In the genomic region with DNA sequence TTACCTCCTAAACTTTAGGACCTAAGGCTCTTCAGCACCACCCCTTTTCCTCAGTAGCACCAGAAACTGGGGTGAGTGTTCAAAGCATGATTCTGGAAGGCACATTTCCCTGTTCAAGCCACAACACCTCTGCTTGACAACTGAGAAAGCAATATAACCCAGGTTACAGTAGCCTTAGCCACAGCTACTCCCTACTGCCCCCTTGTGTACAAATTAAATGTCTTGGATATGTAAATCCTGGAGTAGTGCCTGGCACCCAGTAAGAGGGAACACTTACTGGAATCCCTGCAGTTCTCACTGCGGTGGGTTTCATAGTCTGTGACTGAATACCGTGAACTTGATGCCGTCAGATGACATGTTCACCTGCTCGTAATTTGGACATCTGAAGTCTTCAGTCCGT, we compare ENCODE assay signal across 8 mouse cellular contexts.
DNase-seq lines count a peak whose midpoint lies in the region; ATAC-seq lines count a peak whose summit lies in the region.

No protein-coding gene starts in this region.

- no peak overlapping the region for H3K4me2 ChIP-seq in limb, embryonic 11.5 days (ENCODE audit: low read depth, severe bottlenecking)

- ATAC-seq in limb, embryonic 11.5 days (ENCODE audit: insufficient number of reproducible peaks, low FRiP score, low TSS enrichment, low read depth), result no peak
- peak; percentile 38 for ATAC-seq in granulocyte monocyte progenitor cell, adult 5-6 weeks (replicated peaks; ENCODE audit: poor library complexity, severe bottlenecking)

- H3K27me3 ChIP-seq in limb, embryonic 11.5 days (ENCODE audit: control insufficient read depth, insufficient read depth, low read length), result peaks cover 10% of the 10 kb centered on the region
- H3K27me3 ChIP-seq in limb, embryonic 10.5 days (ENCODE audit: low read depth, poor library complexity, severe bottlenecking), result peaks cover 34% of the 10 kb centered on the region

- H3K9me3 ChIP-seq in limb, embryonic 11.5 days (ENCODE audit: control insufficient read depth, low read length), result no peaks in the 10 kb centered on the region
- H3K9me3 ChIP-seq in limb, embryonic 10.5 days (replicated peaks), result no peaks in the 10 kb centered on the region

- 35% methylated on average over 5 of the region's 5 CpGs for WGBS in limb, embryonic 11.5 days
- 34% methylated on average over 5 of the region's 5 CpGs for WGBS in limb, embryonic 10.5 days

- no peak overlapping the region for H3K4me3 ChIP-seq in limb, embryonic 11.5 days (ENCODE audit: low read depth, low read length)
- no peak overlapping the region for H3K4me3 ChIP-seq in limb, embryonic 10.5 days

- peak; percentile 41 for DNase-seq in adrenal gland, postnatal 10 days
- DNase-seq in adrenal gland, postnatal 25 days, result no peak
- peak; percentile 26 for DNase-seq in limb, embryonic 11.5 days (ENCODE audit: low spot score)
- no peak for DNase-seq in limb, embryonic 10.5 days (ENCODE audit: low spot score)
- DNase-seq in c-Kit-positive CD71-positive TER-119-negative erythroid progenitor cells, embryonic 14.5 days (ENCODE audit: low read depth), result peak; percentile 14
- peak; percentile 77 for DNase-seq in retina, postnatal 1 day
- DNase-seq in urinary bladder, adult 2 months (ENCODE audit: low spot score), result no peak

- H3K4me1 ChIP-seq in limb, embryonic 11.5 days (ENCODE audit: control insufficient read depth, insufficient read depth, low read length), result no peaks in the 10 kb centered on the region
- peaks cover 10% of the 10 kb centered on the region for H3K4me1 ChIP-seq in limb, embryonic 10.5 days

- H3K9ac ChIP-seq in limb, embryonic 11.5 days (ENCODE audit: low read length), result no peak overlapping the region

- H3K27ac ChIP-seq in limb, embryonic 11.5 days (replicated peaks; ENCODE audit: low read depth, low read length), result no peak overlapping the region
- no peak overlapping the region for H3K27ac ChIP-seq in limb, embryonic 10.5 days

- no peaks in the 10 kb centered on the region for H3K36me3 ChIP-seq in limb, embryonic 11.5 days (ENCODE audit: control insufficient read depth, insufficient read depth, low read length)
- no peaks in the 10 kb centered on the region for H3K36me3 ChIP-seq in limb, embryonic 10.5 days

Comparison
In these comparisons a context has a peak if more than half of its experiments do, and no peak if none do; other contexts are left out.
1. DNase-seq: peak in adrenal gland, postnatal 10 days (single experiment), limb, embryonic 11.5 days (single experiment), c-Kit-positive CD71-positive TER-119-negative erythroid progenitor cells, embryonic 14.5 days (single experiment) and retina, postnatal 1 day (single experiment); none in adrenal gland, postnatal 25 days (single experiment), limb, embryonic 10.5 days (single experiment) and urinary bladder, adult 2 months (single experiment).